Mouse (Mus musculus) lung, embryonic 15.5 days (tissue): ENCODE results near the gene Mrpl22. TPM values are rescaled to one million over a fixed set of nuclear protein-coding genes. Genes with fewer than 3 reads are reported as not detected.
"Not testable (repeated sequence)": the region's sequence is repeated elsewhere in the genome, so short reads cannot be mapped to it uniquely, and the experiment has no call there.

Experiments used
- ATAC-seq: fragments of 200-750 bp; cut with Nextera tagmentation; 2 replicates; pipeline ENCODE4 v1.8.0; 2017; ENCODE audit warnings: moderate number of reproducible peaks, borderline replicate concordance; ENCODE audit not compliant: low FRiP score, low TSS enrichment; ENCODE audit errors: extremely low read depth
- H3K27ac ChIP-seq: fragments of 300-500 bp; sonication (generic); 2 replicates; pipeline ENCODE4 v1.5.1; 2015; ENCODE audit warnings: moderate library complexity, mild to moderate bottlenecking, inconsistent platforms
- H3K27me3 ChIP-seq: fragments of 300-500 bp; sonication (generic); 2 replicates; pipeline ENCODE4 v1.6.1; 2015; ENCODE audit warnings: inconsistent platforms
- H3K36me3 ChIP-seq: fragments of 300-500 bp; sonication (generic); 2 replicates; pipeline ENCODE4 v1.6.1; 2015; ENCODE audit warnings: inconsistent platforms
- H3K4me1 ChIP-seq: fragments of 300-500 bp; sonication (generic); 2 replicates; pipeline ENCODE4 v1.6.1; 2015; ENCODE audit warnings: inconsistent platforms
- H3K4me2 ChIP-seq: fragments of 300-500 bp; sonication (generic); 2 replicates; pipeline ENCODE4 v1.6.1; 2015; ENCODE audit warnings: inconsistent platforms, mild to moderate bottlenecking, moderate library complexity
- H3K4me3 ChIP-seq: fragments of 300-500 bp; sonication (generic); 2 replicates; pipeline ENCODE4 v1.5.1; 2015; ENCODE audit warnings: mild to moderate bottlenecking, inconsistent platforms
- H3K9ac ChIP-seq: fragments of 300-500 bp; sonication (generic); 2 replicates; pipeline ENCODE4 v1.6.1; 2015; ENCODE audit warnings: inconsistent platforms
- H3K9me3 ChIP-seq: fragments of 300-500 bp; sonication (generic); 2 replicates; pipeline ENCODE4 v1.6.1; 2016; ENCODE audit warnings: inconsistent platforms
- WGBS: fragments of 180-500 bp; shearing (Covaris S2); methylation state at CpG from one replicate; pipeline ENCODE4 v1.1.7; 2015; 5-methylcytosine and 5-hydroxymethylcytosine counted together
- polyA plus RNA-seq: library from polyadenylated mRNA; unstranded; fragments of >200 nt; fragmentation: Nextera tagmentation; extraction: Ambion mirVana; gene quantifications from 2 replicates; pipeline ENCODE4 v1.2.1, GENCODE M21; 2015

Mrpl22 gene
- polyA plus RNA-seq, 1 experiment from 2014 or later = 109 TPM

DNA sequence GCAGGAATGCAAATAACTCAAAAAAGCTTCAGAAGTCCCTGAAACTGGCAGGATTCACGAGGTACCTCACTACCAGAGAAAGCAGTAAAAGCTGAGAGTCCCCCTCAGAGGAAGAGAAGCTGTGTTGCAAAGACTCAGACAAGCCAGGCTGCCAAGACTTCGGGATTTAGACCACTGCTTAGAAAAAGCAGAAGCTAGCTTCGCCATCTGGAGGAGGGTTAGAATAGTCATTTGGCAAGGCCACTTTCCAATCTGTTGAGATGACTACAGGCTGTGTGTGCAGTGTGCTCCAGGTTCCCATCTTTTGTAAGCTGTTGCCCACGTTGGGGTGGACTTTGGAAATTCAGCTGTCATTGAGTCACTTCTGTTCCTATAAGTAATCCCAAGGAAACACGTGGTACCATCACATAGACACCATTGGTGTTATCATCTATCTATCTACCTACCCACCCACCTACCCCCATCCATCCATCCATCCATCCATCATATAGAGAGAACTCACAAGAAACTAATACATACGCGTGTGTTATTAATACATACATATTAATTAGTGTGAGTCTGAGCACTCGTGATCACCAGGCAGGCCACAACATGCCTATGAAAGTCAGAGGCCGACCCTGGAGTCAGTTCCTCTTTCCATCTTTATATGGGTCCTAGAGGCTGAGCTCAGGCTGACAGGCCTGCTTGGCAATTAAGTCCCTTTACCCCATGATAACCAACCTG is 27.6 kb upstream of the Mrpl22 start:
- Histone ChIP-seq H3K4me2 (no peak overlapping the region), H3K4me1 (no peaks in the 10 kb centered on the region), H3K9ac (no peak overlapping the region), H3K27me3 (no peaks in the 10 kb centered on the region), H3K4me3 (no peak overlapping the region), H3K27ac (no peak overlapping the region), H3K9me3 (no peaks in the 10 kb centered on the region), H3K36me3 (peaks cover 78% of the 10 kb centered on the region)
- WGBS = 87% methylated on average over 9 of the region's 9 CpGs
- no peak for ATAC-seq

DNA sequence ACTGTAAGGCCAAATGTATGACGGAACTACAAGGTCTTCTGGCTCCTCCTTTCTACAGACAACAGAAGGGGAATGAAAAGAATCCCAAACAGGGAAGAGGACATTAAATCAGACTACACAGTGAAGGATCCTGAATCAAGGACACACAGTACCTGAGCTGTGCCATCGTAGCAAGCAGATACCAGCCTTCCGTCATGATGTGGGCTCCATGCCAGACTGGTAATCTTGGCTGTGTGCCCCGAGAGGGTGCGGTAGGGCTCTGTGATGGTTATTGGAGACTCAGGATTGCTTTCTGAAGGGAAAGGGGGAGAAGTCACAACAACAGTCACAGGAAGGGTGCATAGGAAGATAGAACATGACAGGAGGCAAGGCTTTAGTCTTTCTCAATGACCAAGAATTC is 25.2 kb upstream of the Mrpl22 start:
- ATAC-seq = no peak
- Histone ChIP-seq H3K36me3 (peaks cover 78% of the 10 kb centered on the region), H3K4me3 (no peak overlapping the region), H3K27ac (no peak overlapping the region), H3K9me3 (no peaks in the 10 kb centered on the region), H3K4me1 (no peaks in the 10 kb centered on the region), H3K27me3 (no peaks in the 10 kb centered on the region), H3K9ac (no peak overlapping the region), H3K4me2 (no peak overlapping the region)
- WGBS = 79% methylated on average over 5 of the region's 5 CpGs

DNA sequence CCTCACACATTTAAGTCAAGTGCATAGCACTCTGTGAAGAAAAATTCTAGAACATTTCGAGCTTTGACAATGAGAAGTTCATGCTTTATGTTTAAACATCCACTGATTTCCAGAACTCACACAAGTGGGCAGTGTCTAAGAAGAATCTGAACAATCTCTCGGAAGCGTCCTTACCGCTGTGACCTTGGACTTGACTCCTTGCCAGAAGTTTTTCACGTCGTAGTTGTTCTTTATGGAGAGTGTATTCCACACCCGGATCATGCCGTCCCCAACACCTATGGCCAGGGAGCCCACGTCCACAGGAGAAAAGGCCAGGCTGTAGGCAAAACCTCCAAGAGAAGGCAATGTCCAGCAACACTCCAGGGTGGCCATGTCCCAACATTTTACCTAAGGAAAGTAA is 16.0 kb upstream of the Mrpl22 start:
- Histone ChIP-seq H3K9ac (no peak overlapping the region), H3K27me3 (no peaks in the 10 kb centered on the region), H3K4me1 (no peaks in the 10 kb centered on the region), H3K4me2 (no peak overlapping the region), H3K36me3 (peaks cover 75% of the 10 kb centered on the region), H3K4me3 (no peak overlapping the region), H3K9me3 (no peaks in the 10 kb centered on the region), H3K27ac (no peak overlapping the region)
- no peak for ATAC-seq
- WGBS = 78% methylated on average over 9 of the region's 9 CpGs

DNA sequence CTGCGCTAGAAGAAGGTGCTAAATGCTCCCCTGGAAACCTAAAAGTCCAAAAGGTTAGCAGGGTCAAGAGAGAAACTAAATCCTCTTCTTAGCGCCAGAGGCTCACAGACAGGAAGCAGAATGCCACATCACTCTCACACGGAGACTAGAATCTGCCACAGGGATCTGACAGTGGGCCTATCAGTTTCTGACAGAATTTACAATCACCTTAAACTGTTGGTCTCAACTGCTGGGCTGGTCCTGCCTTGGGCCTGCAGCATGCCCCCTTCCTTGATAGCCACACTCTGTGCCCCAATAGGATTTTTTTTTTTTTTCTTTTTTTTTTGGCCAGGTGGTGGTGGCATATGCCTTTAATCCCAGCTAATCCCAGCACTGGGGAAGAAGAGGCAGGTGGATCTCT is 14.6 kb upstream of the Mrpl22 start:
- Histone ChIP-seq H3K4me1 (no peaks in the 10 kb centered on the region), H3K27ac (no peak overlapping the region), H3K9me3 (no peaks in the 10 kb centered on the region), H3K4me2 (no peak overlapping the region), H3K9ac (no peak overlapping the region), H3K36me3 (peaks cover 73% of the 10 kb centered on the region), H3K27me3 (no peaks in the 10 kb centered on the region), H3K4me3 (no peak overlapping the region)
- ATAC-seq = no peak
- WGBS = 67% methylated on average over 3 of the region's 3 CpGs

DNA sequence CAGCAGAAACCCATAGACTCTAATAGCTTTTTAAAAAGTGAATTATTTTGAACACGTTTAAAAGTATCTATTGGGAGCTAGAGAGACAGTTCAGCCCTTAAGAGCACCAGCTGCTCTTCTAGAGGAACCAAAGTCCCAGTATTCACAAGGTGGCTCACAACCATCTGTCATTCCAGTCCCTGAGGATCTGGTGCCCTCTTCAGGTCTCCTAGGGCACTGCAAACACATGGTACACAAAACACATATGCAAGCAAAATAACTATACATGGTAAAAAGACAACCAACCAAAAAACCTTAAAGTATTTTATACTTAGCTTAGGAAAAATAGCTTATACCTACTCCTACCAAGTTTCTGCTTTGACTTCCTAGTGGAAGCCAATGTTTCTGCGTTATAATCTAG is 6.4 kb upstream of the Mrpl22 start:
- Histone ChIP-seq H3K36me3 (peaks cover 44% of the 10 kb centered on the region), H3K9me3 (no peaks in the 10 kb centered on the region), H3K27ac (no peak overlapping the region), H3K27me3 (no peaks in the 10 kb centered on the region), H3K9ac (no peak overlapping the region), H3K4me3 (no peak overlapping the region), H3K4me2 (no peak overlapping the region), H3K4me1 (peaks cover 10% of the 10 kb centered on the region; the same call in 1 of the 2 replicates)
- WGBS = 93% methylated on average over 2 of the region's 2 CpGs
- no peak for ATAC-seq

DNA sequence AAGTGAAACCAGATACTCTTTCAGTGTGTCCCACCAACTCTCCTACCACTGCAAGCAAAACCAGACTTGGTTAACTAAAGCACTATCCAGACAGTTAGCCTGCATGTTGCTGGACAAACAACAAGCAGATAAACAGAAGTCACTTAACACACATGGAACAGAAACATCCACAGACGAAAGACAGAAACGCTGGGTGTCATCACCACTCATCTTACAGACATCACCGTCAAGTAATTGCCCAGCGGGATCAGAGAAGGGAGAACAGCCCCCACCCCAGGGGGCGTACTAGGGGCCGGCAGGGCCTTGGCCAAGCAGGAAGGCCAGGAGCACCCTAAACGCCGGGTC is 3.7 kb upstream of the Mrpl22 start:
- H3K9me3 ChIP-seq = no peaks in the 10 kb centered on the region
- peak overlapping the region; percentile 81 for H3K9ac ChIP-seq
- H3K36me3 ChIP-seq = peaks cover 28% of the 10 kb centered on the region
- peak overlapping the region; percentile 84 for H3K4me2 ChIP-seq
- peak overlapping the region; percentile 73; the same call in 1 of the 2 replicates for H3K27ac ChIP-seq
- H3K4me1 ChIP-seq = peaks cover 21% of the 10 kb centered on the region
- no peak for ATAC-seq
- H3K4me3 ChIP-seq = peak overlapping the region; percentile 98
- no peaks in the 10 kb centered on the region for H3K27me3 ChIP-seq
- WGBS = 1% methylated on average over 8 of the region's 8 CpGs

DNA sequence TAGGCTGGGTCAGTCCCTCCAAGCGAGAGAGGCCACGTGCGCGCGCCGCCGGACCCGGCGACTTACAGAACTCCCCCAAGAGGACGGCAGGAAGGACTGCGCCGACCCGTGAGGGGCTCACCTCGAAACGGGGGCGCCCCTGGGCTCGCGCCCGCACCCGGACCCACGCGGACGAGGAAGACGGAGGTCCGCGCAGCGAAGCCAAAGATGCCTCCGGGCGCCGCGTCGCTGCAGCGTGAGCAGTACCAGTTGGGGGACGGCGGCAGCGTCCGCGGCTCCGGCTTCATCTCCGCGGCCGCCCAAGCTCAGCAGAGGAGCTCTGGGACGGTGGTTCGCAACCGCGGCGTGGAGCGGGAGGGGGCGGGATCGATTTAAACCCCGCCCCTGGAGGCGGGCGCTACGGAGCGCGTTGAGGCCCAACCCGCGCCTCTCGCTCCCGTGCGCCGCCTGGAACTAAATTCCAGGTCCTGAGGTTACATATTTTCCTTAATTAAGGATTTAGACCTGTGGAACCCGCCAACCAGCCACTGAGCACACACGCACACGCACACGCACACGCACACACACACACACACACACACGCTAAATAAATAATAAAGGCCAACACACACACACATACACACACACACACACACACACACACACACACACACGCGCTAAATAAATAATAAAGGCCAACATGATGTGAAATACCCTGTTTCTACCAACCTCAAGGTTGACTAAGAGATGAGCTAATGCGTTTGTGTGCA is 3.1 kb upstream of the Mrpl22 start, which contains the start of gene Gemin5:
TSS of gene Gemin5 (minus strand) at position 373 of the 749 bp plus-strand sequence.
- Histone ChIP-seq H3K4me1 (peaks cover 22% of the 10 kb centered on the region), H3K4me2 (peak within 1 kb of the TSS; percentile 84), H3K9ac (peak within 1 kb of the TSS; percentile 81), H3K27ac (peak within 1 kb of the TSS; percentile 73), H3K27me3 (no peaks in the 10 kb centered on the region), H3K4me3 (peak within 1 kb of the TSS; percentile 98), H3K9me3 (no peaks in the 10 kb centered on the region), H3K36me3 (peaks cover 27% of the 10 kb centered on the region)
- WGBS = under 1% methylated on average over 68 of the region's 71 CpGs
- peak; percentile 88 for ATAC-seq

DNA sequence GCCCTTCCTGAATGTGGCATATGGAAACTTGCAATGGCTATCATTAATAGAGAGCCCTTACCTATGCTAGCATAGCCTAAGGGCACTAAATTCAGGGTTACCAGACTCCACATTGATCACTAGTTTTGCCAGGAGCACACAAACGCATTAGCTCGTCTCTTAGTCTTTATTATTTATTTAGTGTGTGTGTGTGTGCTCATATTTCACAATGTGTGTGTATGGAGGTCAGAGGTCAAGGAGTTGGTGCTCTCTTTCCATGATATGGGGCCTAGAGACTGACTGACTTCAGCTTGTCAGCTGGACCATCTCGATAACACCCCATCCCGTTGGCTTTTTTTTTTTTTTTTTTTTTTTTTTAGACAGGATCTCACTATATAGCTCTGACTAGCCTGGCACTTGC is 1.8 kb upstream of the Mrpl22 start:
- H3K9ac ChIP-seq = no peak overlapping the region
- no peak overlapping the region for H3K27ac ChIP-seq
- H3K36me3 ChIP-seq = peaks cover 28% of the 10 kb centered on the region
- 49% methylated on average over 4 of the region's 4 CpGs for WGBS
- H3K27me3 ChIP-seq = no peaks in the 10 kb centered on the region
- H3K9me3 ChIP-seq = no peaks in the 10 kb centered on the region
- H3K4me2 ChIP-seq = no peak overlapping the region
- H3K4me3 ChIP-seq = no peak overlapping the region
- H3K4me1 ChIP-seq = peaks cover 22% of the 10 kb centered on the region
- ATAC-seq = no peak

DNA sequence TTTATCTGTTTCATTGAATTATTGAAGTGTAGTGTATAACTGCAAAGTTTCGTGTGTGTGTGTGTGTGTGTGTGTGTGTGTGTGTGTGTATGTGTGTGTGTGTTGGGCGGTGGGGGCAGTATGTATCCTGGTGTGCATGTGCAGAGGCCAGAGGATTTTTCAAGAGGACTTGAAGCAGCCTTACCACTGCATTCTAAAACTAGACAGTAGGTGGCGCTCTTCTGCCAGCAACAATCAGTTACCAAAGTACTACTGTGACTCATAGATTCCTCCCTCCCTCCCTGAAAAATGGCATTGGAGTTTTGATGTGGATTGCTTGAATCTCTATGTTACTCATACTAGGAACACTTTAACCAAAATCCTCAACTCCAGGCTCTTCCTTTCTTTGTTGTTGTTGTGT is 8.1 kb downstream of the Mrpl22 start:
- 25% methylated on average over 3 of the region's 3 CpGs for WGBS
- H3K4me2 ChIP-seq = no peak overlapping the region
- H3K4me3 ChIP-seq = no peak overlapping the region
- H3K36me3 ChIP-seq = peaks cover 41% of the 10 kb centered on the region
- no peak overlapping the region for H3K9ac ChIP-seq
- no peaks in the 10 kb centered on the region for H3K9me3 ChIP-seq
- H3K27ac ChIP-seq = no peak overlapping the region
- H3K27me3 ChIP-seq = no peaks in the 10 kb centered on the region
- ATAC-seq = 0 out of 2 replicates have a peak, but pooled peaks have one; percentile 35
- no peaks in the 10 kb centered on the region for H3K4me1 ChIP-seq

DNA sequence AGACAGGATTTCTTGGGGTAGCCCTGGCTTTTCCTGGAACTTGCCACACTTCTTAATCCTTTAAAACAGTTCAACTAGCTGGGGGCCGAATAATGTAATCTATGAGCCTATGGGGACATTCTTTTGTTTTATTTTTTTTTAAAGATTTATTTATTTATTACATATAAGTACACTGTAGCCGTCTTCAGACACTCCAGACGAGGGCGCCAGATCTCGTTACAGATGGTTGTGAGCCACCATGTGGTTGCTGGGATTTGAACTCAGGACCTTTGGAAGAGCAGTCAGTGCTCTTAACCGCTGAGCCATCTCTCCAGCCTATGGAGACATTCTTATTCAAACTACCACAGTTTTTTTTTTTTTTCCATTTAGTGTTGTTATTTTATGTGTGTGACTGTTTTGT is 8.5 kb downstream of the Mrpl22 start:
- ATAC-seq, H3K27me3 ChIP-seq, H3K9ac ChIP-seq, H3K9me3 ChIP-seq, H3K4me1 ChIP-seq, H3K27ac ChIP-seq, H3K4me2 ChIP-seq, H3K4me3 ChIP-seq: not testable (repeated sequence)
- 89% methylated on average over 6 of the region's 6 CpGs for WGBS
- H3K36me3 ChIP-seq = peaks cover 38% of the 10 kb centered on the region

DNA sequence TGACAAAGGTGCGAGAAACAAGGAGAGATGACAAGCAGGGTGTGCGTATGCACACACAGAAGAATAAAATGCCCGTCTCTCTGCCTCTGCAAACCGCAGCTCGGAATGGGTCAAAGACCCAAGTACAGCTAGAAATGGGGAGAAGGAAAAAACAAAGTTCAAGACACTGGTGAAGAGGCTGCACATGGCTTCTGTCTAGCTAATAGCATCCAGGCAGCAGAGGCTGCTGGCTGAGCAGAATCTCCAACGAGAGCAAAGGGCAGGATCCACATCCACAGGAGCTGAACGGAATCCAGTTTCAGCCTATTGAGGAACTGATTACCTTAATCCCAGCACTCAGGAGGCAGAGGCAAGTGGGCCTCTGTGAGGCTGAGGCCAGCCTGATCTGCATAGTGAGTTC is 9.3 kb downstream of the Mrpl22 start:
- no peaks in the 10 kb centered on the region for H3K4me1 ChIP-seq
- no peak for ATAC-seq
- no peak overlapping the region for H3K9ac ChIP-seq
- H3K27me3 ChIP-seq = no peaks in the 10 kb centered on the region
- WGBS = 84% methylated on average over 7 of the region's 7 CpGs
- no peaks in the 10 kb centered on the region for H3K9me3 ChIP-seq
- H3K36me3 ChIP-seq = peaks cover 30% of the 10 kb centered on the region
- H3K27ac ChIP-seq = no peak overlapping the region
- H3K4me2 ChIP-seq = no peak overlapping the region
- no peak overlapping the region for H3K4me3 ChIP-seq

DNA sequence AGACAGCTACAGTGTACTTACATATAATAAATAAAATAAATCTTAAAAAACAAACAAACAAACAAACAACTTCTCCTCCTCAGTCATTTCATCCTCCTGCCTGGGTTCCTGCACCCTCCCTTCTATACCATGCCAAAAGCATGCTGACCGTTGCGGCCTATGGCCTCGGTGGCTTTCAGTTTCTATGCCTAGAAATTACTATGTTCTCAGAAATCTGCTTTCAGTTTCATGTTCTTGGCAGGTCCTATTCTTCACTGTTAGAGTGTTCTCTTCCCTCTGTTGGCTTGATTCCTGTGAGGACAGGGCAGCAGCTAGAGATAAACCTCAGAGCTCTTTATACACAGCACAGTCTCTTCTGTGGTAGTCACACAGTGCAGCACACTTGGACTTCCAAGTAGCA is 12.1 kb downstream of the Mrpl22 start:
- Histone ChIP-seq H3K9me3 (no peaks in the 10 kb centered on the region), H3K4me2 (no peak overlapping the region), H3K27me3 (no peaks in the 10 kb centered on the region), H3K4me1 (no peaks in the 10 kb centered on the region), H3K36me3 (peaks cover 3% of the 10 kb centered on the region; the same call in 1 of the 2 replicates), H3K4me3 (no peak overlapping the region), H3K9ac (no peak overlapping the region), H3K27ac (no peak overlapping the region)
- 95% methylated on average over 3 of the region's 3 CpGs for WGBS
- no peak for ATAC-seq
